21 mouse cellular contexts compared by ENCODE assay signal in the genomic region with DNA sequence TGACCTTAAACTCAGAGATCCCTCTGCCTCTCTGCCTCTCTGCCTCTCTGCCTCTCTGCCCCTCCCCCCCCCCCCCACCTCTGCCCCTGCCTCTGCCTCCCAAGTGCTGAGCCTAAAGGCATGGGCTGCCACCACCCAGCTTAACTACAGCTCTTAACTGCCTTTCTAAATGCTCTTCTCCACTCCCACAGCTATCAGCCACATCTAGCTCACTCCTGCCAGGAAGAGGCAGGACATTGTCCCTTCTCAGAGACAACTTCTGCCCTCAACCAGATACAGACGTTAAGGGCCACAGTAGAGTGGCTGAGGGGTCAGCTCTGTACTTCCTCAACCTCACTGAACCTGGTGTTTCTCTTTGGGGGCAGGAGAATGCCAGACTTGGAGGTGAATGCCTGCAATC. TPM values are rescaled to one million over a fixed set of nuclear protein-coding genes. Genes with fewer than 3 reads are reported as not detected.
DNase-seq lines count a peak whose midpoint lies in the region; ATAC-seq lines count a peak whose summit lies in the region.
"Had no signal": no experiment of that assay in that cellular context is flagged by ENCODE, and none has a peak within 500 bp of the region (broad histone marks: within the 10 kb centered on the region; RNA-seq: fewer than 3 reads in every experiment).

No protein-coding gene starts in this region.

- H3K36me3 ChIP-seq in kidney, embryonic 16.5 days (ENCODE audit: insufficient read depth, low read length): no peaks in the 10 kb centered on the region
- peaks cover 20% of the 10 kb centered on the region for H3K36me3 ChIP-seq in liver, embryonic 13.5 days

- H3K9me3 ChIP-seq in kidney, embryonic 16.5 days (ENCODE audit: low read length): no peaks in the 10 kb centered on the region
- H3K9me3 ChIP-seq in liver, embryonic 13.5 days (replicated peaks): no peaks in the 10 kb centered on the region
- H3K9me3 ChIP-seq: embryonic facial prominence, embryonic 13.5 days; hindbrain, embryonic 10.5 days; limb, embryonic 13.5 days; midbrain, embryonic 13.5 days had no signal

- no peak overlapping the region for H3K9ac ChIP-seq in kidney, embryonic 16.5 days (replicated peaks; ENCODE audit: low read length)
- 0 out of 2 replicates have a peak overlapping the region, but pooled peaks have one; percentile 5 for H3K9ac ChIP-seq in liver, embryonic 13.5 days
- H3K9ac ChIP-seq: forebrain, postnatal 0 days; limb, embryonic 13.5 days; midbrain, embryonic 13.5 days had no signal

- DNase-seq in adrenal gland, postnatal 10 days: peak; percentile 6
- no peak for DNase-seq in adrenal gland, adult 2 months
- DNase-seq in kidney, postnatal 10 days: no peak
- no peak for DNase-seq in liver, embryonic 13.5 days
- peak; percentile 34 for DNase-seq in yolk sac, embryonic 10.5 days (ENCODE audit: low spot score)
- DNase-seq in lung, adult 18-20 months: no peak
- DNase-seq in cerebellum, adult 9-10 months: no peak
- DNase-seq: cerebellum, adult 2 months; forebrain, postnatal 0 days; retina, postnatal 1 day had no signal

- H3K4me1 ChIP-seq in kidney, embryonic 16.5 days (ENCODE audit: insufficient read depth, low read length): no peaks in the 10 kb centered on the region
- H3K4me1 ChIP-seq in liver, embryonic 13.5 days (replicated peaks): peaks cover 44% of the 10 kb centered on the region
- H3K4me1 ChIP-seq: limb, embryonic 13.5 days had no signal

- H3K27me3 ChIP-seq in kidney, embryonic 16.5 days (ENCODE audit: insufficient read depth, low read length): no peaks in the 10 kb centered on the region
- H3K27me3 ChIP-seq in liver, embryonic 13.5 days: no peaks in the 10 kb centered on the region
- H3K27me3 ChIP-seq: embryonic facial prominence, embryonic 13.5 days; limb, embryonic 13.5 days; midbrain, embryonic 13.5 days had no signal

- 4% methylated on average over 1 of the region's 1 CpGs for WGBS in kidney, embryonic 16.5 days
- WGBS in liver, embryonic 13.5 days (ENCODE audit: insufficient replicate concordance): 0% methylated on average over 1 of the region's 1 CpGs

- H3K27ac ChIP-seq in kidney, embryonic 16.5 days (ENCODE audit: low read length): peak overlapping the region; percentile 59; the same call in 1 of the 2 replicates
- H3K27ac ChIP-seq in liver, embryonic 13.5 days: peak overlapping the region; percentile 52
- H3K27ac ChIP-seq: embryonic facial prominence, embryonic 13.5 days; gastrocnemius, adult 2 months; hindbrain, embryonic 10.5 days; limb, embryonic 13.5 days; midbrain, embryonic 13.5 days had no signal

- ATAC-seq in kidney, embryonic 16.5 days (ENCODE audit: low FRiP score, low TSS enrichment): no peak
- no peak for ATAC-seq in liver, embryonic 13.5 days (ENCODE audit: low read depth)
- ATAC-seq: CD4-positive, CD25-positive, alpha-beta regulatory T cell, adult 4 months; forebrain, postnatal 0 days; lung, postnatal 0 days; midbrain, embryonic 13.5 days had no signal

- H3K4me2 ChIP-seq in kidney, embryonic 16.5 days (replicated peaks; ENCODE audit: low read depth, low read length): no peak overlapping the region
- no peak overlapping the region for H3K4me2 ChIP-seq in liver, embryonic 13.5 days
- H3K4me2 ChIP-seq: embryonic facial prominence, embryonic 13.5 days; limb, embryonic 13.5 days; midbrain, embryonic 13.5 days had no signal

- no peak overlapping the region for H3K4me3 ChIP-seq in kidney, embryonic 16.5 days (ENCODE audit: low read length)
- no peak overlapping the region for H3K4me3 ChIP-seq in liver, embryonic 13.5 days (replicated peaks)
- H3K4me3 ChIP-seq: embryonic facial prominence, embryonic 13.5 days; hindbrain, embryonic 10.5 days; limb, embryonic 13.5 days; midbrain, embryonic 13.5 days had no signal

RNA-seq across cellular contexts. Expression of a gene that starts 17.6 kb away (rescaled TPM):
- 10 to 100 TPM; 79.3 to 92.2 TPM for total RNA-seq in adrenal gland, postnatal 10 days (2021)
- total RNA-seq in adrenal gland, adult 2 months (2021): 100 to 1,000 TPM; 121 to 151 TPM
- polyA plus RNA-seq in adrenal gland, adult 2 months (2012; rRNA removed): 721 and 995 TPM in 2 replicates
- polyA plus RNA-seq in kidney, embryonic 16.5 days (2015; fragmentation: Nextera tagmentation; extraction: Ambion mirVana): 69.7 and 69.8 TPM in 2 replicates
- polyA plus RNA-seq in liver, embryonic 13.5 days (2015; fragmentation: Nextera tagmentation; extraction: Ambion mirVana): 46.0 and 48.2 TPM in 2 replicates

RNA-seq across cellular contexts. Expression of a gene that starts 23.8 kb away (rescaled TPM):
- 1 to 10 TPM; 6.6 to 6.8 TPM for total RNA-seq in adrenal gland, postnatal 10 days (2021)
- 10 to 100 TPM; 12.3 to 13.1 TPM for total RNA-seq in adrenal gland, adult 2 months (2021)
- polyA plus RNA-seq in adrenal gland, adult 2 months (2012; rRNA removed): 7.9 and 10.1 TPM in 2 replicates
- polyA plus RNA-seq in kidney, embryonic 16.5 days (2015; fragmentation: Nextera tagmentation; extraction: Ambion mirVana): 0.84 and 1.9 TPM in 2 replicates
- polyA plus RNA-seq in liver, embryonic 13.5 days (2015; fragmentation: Nextera tagmentation; extraction: Ambion mirVana): 2.6 and 3.1 TPM in 2 replicates
- total RNA-seq: layer of hippocampus, postnatal 10 days; left cerebral cortex, postnatal 10 days; neutrophil, adult 5-6 weeks had no signal
- polyA plus RNA-seq: CD4-positive, CD25-positive, alpha-beta regulatory T cell, adult 4 months had no signal

RNA-seq across cellular contexts. Expression of a gene that starts 24.1 kb away (rescaled TPM):
- total RNA-seq in adrenal gland, postnatal 10 days (2021): 10 to 100 TPM; 12.8 to 13.3 TPM
- total RNA-seq in adrenal gland, adult 2 months (2021): 10 to 100 TPM; 16.8 to 19.7 TPM
- polyA plus RNA-seq in adrenal gland, adult 2 months (2012; rRNA removed): 13.4 and 14.8 TPM in 2 replicates
- 19.8 and 20.4 TPM in 2 replicates for polyA plus RNA-seq in kidney, embryonic 16.5 days (2015; fragmentation: Nextera tagmentation; extraction: Ambion mirVana)
- 17.9 and 19.6 TPM in 2 replicates for polyA plus RNA-seq in liver, embryonic 13.5 days (2015; fragmentation: Nextera tagmentation; extraction: Ambion mirVana)

RNA-seq across cellular contexts. Expression of a gene that starts 51.1 kb away (rescaled TPM):
- 100 to 1,000 TPM; 131 to 144 TPM for total RNA-seq in adrenal gland, postnatal 10 days (2021)
- total RNA-seq in adrenal gland, adult 2 months (2021): 100 to 1,000 TPM; 463 to 520 TPM
- polyA plus RNA-seq in adrenal gland, adult 2 months (2012; rRNA removed): 1,201 and 1,446 TPM in 2 replicates
- polyA plus RNA-seq in kidney, embryonic 16.5 days (2015; fragmentation: Nextera tagmentation; extraction: Ambion mirVana): 109 and 124 TPM in 2 replicates
- polyA plus RNA-seq in liver, embryonic 13.5 days (2015; fragmentation: Nextera tagmentation; extraction: Ambion mirVana): 264 and 265 TPM in 2 replicates

Comparison
In these comparisons a context has a peak if more than half of its experiments do, and no peak if none do; other contexts are left out.
1. DNase-seq: peak in adrenal gland, postnatal 10 days (single experiment) and yolk sac, embryonic 10.5 days (single experiment); none in adrenal gland, adult 2 months (single experiment), kidney, postnatal 10 days (single experiment), liver, embryonic 13.5 days (single experiment), lung, adult 18-20 months (0 of 2) and cerebellum, adult 9-10 months (single experiment).
2. RNA of a gene that starts 17.6 kb away (polyA plus RNA-seq): 721 to 995 TPM in adrenal gland, adult 2 months; 69.7 to 69.8 TPM in kidney, embryonic 16.5 days and 46.0 to 48.2 TPM in liver, embryonic 13.5 days; every median in the first group is over 10 times any median in the second.